Comparison of ENCODE assay signal across 16 mouse cellular contexts in the genomic region with DNA sequence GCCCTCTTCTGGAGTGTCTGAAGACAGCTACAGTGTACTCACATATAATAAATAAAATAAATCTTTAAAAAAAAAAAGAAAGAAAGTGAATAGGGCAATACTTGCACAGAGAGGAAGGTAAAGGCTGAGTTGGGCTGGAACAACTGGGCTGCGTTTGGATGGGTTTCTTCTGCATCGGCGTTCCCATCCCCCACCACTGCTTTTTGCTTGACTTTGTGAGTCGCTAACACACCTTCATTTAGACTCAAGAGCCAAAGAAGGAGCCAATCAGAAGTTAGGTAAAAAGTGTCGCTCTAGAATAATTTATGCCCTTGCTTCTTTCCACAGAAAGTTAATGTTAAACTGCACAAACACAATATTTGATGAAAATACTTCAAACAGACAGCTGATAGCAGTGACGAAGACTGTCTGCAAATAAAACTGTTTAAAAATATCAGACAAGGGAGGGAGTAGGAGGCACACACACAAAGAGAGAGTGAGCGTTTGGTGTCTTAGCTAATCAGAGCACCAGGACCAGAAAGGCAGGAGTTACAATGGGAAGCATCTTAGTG.
"Had no signal": no experiment of that assay in that cellular context is flagged by ENCODE, and none has a peak within 500 bp of the region (broad histone marks: within the 10 kb centered on the region; RNA-seq: fewer than 3 reads in every experiment).

No protein-coding gene starts in this region.

- H3K27ac ChIP-seq: lung, embryonic 15.5 days; macrophage; midbrain, embryonic 13.5 days; midbrain, embryonic 15.5 days; neural tube, embryonic 12.5 days; stomach, embryonic 15.5 days; stomach, postnatal 0 days had no signal

- H3K4me3 ChIP-seq: lung, embryonic 15.5 days; megakaryocyte, embryonic 14.5 days; midbrain, embryonic 13.5 days; midbrain, embryonic 15.5 days; neural tube, embryonic 12.5 days; stomach, embryonic 15.5 days had no signal

- H3K9ac ChIP-seq: lung, embryonic 15.5 days; midbrain, embryonic 13.5 days; midbrain, embryonic 15.5 days; neural tube, embryonic 12.5 days; stomach, embryonic 15.5 days had no signal

- ATAC-seq: lung, postnatal 0 days; midbrain, embryonic 13.5 days; midbrain, embryonic 15.5 days had no signal

- H3K36me3 ChIP-seq: lung, embryonic 15.5 days; midbrain, embryonic 13.5 days; midbrain, embryonic 15.5 days; neural tube, embryonic 12.5 days; stomach, embryonic 15.5 days had no signal

- H3K9me3 ChIP-seq: lung, embryonic 15.5 days; megakaryocyte, embryonic 14.5 days; midbrain, embryonic 13.5 days; midbrain, embryonic 15.5 days; neural tube, embryonic 12.5 days; stomach, embryonic 15.5 days had no signal

- DNase-seq: lung, adult 2 months; lung, postnatal 14 days; lung, postnatal 36 days; right cerebral cortex, postnatal 14 days; thymus, adult 2 months; thymus, postnatal 25 days had no signal

- H3K4me2 ChIP-seq: lung, embryonic 15.5 days; midbrain, embryonic 11.5 days; midbrain, embryonic 13.5 days; midbrain, embryonic 15.5 days; neural tube, embryonic 12.5 days; stomach, embryonic 15.5 days had no signal

- H3K27me3 ChIP-seq: lung, embryonic 15.5 days; midbrain, embryonic 13.5 days; midbrain, embryonic 15.5 days; neural tube, embryonic 12.5 days; stomach, embryonic 15.5 days had no signal
